Mouse (Mus musculus) heart, embryonic 12.5 days (tissue): Measurements from ENCODE around the gene Cnot1. TPM values are rescaled to one million over a fixed set of nuclear protein-coding genes. Genes with fewer than 3 reads are reported as not detected.
A peak's percentile ranks its signal among the peaks of the same experiment; 100 is the strongest.

Source experiments
- ATAC-seq: fragments of 200-750 bp; cut with Nextera tagmentation; 2 replicates; pipeline ENCODE4 v1.8.0; 2017; ENCODE audit warnings: moderate TSS enrichment, moderate library complexity; ENCODE audit not compliant: insufficient number of reproducible peaks, low FRiP score
- H3K27ac ChIP-seq: fragments of 300-500 bp; sonication (generic); 2 replicates; pipeline ENCODE4 v1.5.1; 2016; ENCODE audit warnings: mild to moderate bottlenecking, moderate library complexity; ENCODE audit not compliant: poor library complexity, severe bottlenecking
- H3K27me3 ChIP-seq: fragments of 300-500 bp; sonication (generic); replicated peaks from 2 replicates; pipeline ENCODE4 v1.6.1; 2016; ENCODE audit warnings: mild to moderate bottlenecking, moderate library complexity
- H3K36me3 ChIP-seq: fragments of 300-500 bp; sonication (generic); 2 replicates; pipeline ENCODE4 v1.6.1; 2016; ENCODE audit warnings: mild to moderate bottlenecking, moderate library complexity
- H3K4me1 ChIP-seq: fragments of 300-500 bp; sonication (generic); replicated peaks from 2 replicates; pipeline ENCODE4 v1.6.1; 2016; ENCODE audit warnings: mild to moderate bottlenecking
- H3K4me2 ChIP-seq: fragments of 300-500 bp; sonication (generic); 2 replicates; pipeline ENCODE4 v1.6.1; 2016; ENCODE audit warnings: mild to moderate bottlenecking, moderate library complexity
- H3K4me3 ChIP-seq: fragments of 300-500 bp; sonication (generic); 2 replicates; pipeline ENCODE4 v1.5.1; 2016; ENCODE audit warnings: mild to moderate bottlenecking
- H3K9ac ChIP-seq: fragments of 300-500 bp; sonication (generic); 2 replicates; pipeline ENCODE4 v1.6.1; 2016; ENCODE audit warnings: mild to moderate bottlenecking, moderate library complexity
- H3K9me3 ChIP-seq: fragments of 300-500 bp; sonication (generic); replicated peaks from 2 replicates; pipeline ENCODE4 v1.6.1; 2016; ENCODE audit warnings: mild to moderate bottlenecking, moderate library complexity
- WGBS: fragments of 180-500 bp; shearing (Covaris S2); methylation state at CpG from one replicate; pipeline ENCODE4 v1.1.7; 2016; 5-methylcytosine and 5-hydroxymethylcytosine counted together
- microRNA-seq: library from miRNA; unstranded; fragments of <30 nt; microRNA quantifications from one replicate; pipeline ENCODE4, GENCODE M21; 2017
- polyA plus RNA-seq: library from polyadenylated mRNA; unstranded; fragments of >200 nt; fragmentation: Nextera tagmentation; extraction: Ambion mirVana; gene quantifications from 2 replicates; pipeline ENCODE4 v1.2.1, GENCODE M21; 2016

Gene Cnot1
- polyA plus RNA-seq, 1 experiment from 2014 or later = 80.7 TPM

DNA sequence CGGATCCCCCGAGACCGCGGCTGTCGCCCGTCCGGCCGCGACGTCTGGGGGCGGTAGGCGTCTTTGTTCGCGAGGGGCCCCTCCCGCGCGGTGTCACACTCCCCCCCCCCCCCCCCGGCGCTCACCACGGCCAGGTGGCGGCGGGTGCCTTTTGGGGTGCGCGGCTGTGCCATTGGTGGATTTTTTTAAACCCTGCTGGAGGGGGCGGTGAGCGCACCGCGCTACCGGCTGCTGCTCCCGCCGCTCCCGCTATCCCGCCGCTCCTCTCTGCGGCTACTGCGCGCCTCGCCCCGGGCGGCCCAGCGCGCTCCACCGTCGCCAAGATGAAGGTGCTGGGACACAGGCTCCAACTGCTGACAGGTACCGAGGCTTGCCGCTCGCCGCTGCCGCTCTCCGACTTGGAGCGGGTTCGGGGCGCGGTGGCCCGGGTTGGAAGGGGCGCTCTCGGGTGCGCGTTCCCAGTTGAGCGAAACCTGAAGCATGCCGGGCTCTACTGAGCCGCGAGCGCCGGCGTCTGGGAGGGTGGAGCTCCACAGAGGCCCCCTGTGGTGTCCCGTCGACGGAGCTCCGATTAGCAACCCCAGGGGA, 129.1 kb downstream of the Cnot1 start:
- Histone ChIP-seq H3K9ac (peak overlapping the region; percentile 76), H3K27me3 (peaks cover 73% of the 10 kb centered on the region), H3K4me3 (peak overlapping the region; percentile 66), H3K36me3 (no peaks in the 10 kb centered on the region), H3K4me1 (peaks cover 7% of the 10 kb centered on the region), H3K4me2 (peak overlapping the region; percentile 87), H3K9me3 (no peaks in the 10 kb centered on the region), H3K27ac (no peak overlapping the region)
- under 1% methylated on average over 57 of the region's 70 CpGs for WGBS
- no peak for ATAC-seq

DNA sequence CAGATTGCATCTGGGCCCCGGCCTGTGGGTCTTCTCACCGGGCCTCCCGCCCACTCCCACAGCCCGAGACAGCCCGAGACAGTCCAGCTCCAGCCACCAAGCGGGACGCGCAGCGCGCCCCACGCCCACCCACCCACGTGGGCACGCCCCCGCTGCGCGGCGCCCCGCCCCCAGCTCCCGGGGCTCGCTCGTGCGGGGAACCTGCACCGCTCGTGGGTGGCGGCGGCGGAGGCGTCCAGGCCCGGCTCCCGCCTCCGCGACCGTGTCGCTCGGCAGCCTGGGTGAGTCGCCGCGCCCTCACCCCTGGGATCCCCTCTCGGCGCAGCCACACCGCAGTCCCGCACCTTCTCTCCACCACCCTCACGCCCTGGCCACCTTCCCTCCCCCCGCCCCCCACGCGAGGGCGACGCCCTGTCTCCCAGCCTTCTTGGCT, 129.7 kb downstream of the Cnot1 start:
- Histone ChIP-seq H3K9me3 (no peaks in the 10 kb centered on the region), H3K27ac (no peak overlapping the region), H3K36me3 (no peaks in the 10 kb centered on the region), H3K9ac (peak overlapping the region; percentile 76), H3K4me2 (peak overlapping the region; percentile 87), H3K27me3 (peaks cover 77% of the 10 kb centered on the region), H3K4me1 (peaks cover 7% of the 10 kb centered on the region), H3K4me3 (peak overlapping the region; percentile 66)
- under 1% methylated on average over 26 of the region's 48 CpGs for WGBS
- peak; percentile 44 for ATAC-seq

DNA sequence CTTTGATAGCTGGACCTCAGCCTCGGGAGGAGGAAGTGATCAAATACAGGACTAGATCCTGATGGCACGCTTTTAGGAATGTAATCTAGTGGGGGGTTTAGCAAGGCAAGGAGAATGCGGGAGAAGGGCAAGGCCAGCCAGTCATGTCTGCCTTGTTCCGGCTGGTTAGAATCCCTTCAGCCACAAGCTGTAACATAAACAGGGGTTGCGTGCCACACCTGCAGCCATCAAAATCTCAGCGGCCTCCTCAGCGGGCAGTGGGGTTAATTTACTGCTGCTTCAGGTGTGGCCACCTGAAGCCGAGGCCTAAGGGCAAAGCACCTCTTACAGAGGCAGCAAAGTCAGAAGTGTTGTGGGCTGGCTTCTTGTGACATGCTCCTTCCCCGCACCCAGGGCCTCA, 130.6 kb downstream of the Cnot1 start, which contains the start of gene Ndrg4:
Gene Ndrg4, plus strand, starts transcription at position 350 of the 400 bp plus-strand sequence.
- H3K36me3 ChIP-seq = no peaks in the 10 kb centered on the region
- H3K4me1 ChIP-seq = peaks cover 7% of the 10 kb centered on the region
- peak within 1 kb of the TSS; percentile 87 for H3K4me2 ChIP-seq
- peak within 1 kb of the TSS; percentile 76 for H3K9ac ChIP-seq
- 41% methylated on average over 9 of the region's 9 CpGs for WGBS
- H3K27ac ChIP-seq = no peak within 1 kb of the TSS
- H3K4me3 ChIP-seq = peak within 1 kb of the TSS; percentile 66
- no peaks in the 10 kb centered on the region for H3K9me3 ChIP-seq
- ATAC-seq = no peak
- peaks cover 79% of the 10 kb centered on the region for H3K27me3 ChIP-seq

DNA sequence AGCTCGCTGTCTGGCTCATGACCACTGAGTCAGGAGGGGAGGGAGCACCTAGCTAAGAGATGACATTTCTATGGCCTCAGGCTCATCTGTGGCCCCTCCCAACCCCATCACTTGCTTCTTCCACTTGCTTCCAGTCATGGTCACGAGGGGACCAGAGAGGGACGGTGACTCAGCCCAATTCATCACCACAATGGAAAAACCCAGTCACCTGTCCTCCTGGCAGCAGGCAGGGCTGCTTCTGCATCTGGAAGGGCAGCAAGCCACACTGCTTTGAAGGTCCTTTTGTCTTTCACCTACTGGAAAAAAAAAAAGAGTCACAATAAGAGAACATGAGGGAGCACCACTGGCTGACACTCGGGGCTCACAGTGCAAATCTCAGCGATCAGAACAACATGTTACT, 134.5 kb downstream of the Cnot1 start:
- peaks cover 18% of the 10 kb centered on the region for H3K4me1 ChIP-seq
- 58% methylated on average over 5 of the region's 5 CpGs for WGBS
- H3K4me2 ChIP-seq = no peak overlapping the region
- H3K27ac ChIP-seq = no peak overlapping the region
- no peaks in the 10 kb centered on the region for H3K36me3 ChIP-seq
- no peak for ATAC-seq
- H3K9ac ChIP-seq = no peak overlapping the region
- no peaks in the 10 kb centered on the region for H3K9me3 ChIP-seq
- H3K4me3 ChIP-seq = no peak overlapping the region
- peaks cover 44% of the 10 kb centered on the region for H3K27me3 ChIP-seq

DNA sequence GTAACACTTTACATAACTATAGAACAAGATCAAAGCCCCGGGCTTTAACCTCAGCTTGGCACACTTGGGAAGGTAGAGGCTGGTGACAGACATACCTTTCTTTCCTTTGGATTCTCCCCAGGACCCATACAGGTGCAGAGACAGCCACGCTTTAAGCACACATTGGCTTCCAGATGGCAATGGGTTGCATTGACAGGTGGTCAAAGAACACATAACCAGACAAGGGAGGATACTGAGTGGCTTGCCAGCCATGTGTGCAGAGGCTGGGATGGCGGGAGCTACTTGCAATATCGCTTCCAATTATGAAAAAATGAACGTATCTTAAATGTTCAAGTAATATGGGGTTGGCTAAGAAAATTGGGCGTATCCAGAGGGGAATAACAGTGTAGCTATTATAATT, 135.4 kb downstream of the Cnot1 start:
- peaks cover 35% of the 10 kb centered on the region for H3K27me3 ChIP-seq
- H3K4me2 ChIP-seq = no peak overlapping the region
- no peaks in the 10 kb centered on the region for H3K36me3 ChIP-seq
- 79% methylated on average over 6 of the region's 6 CpGs for WGBS
- no peaks in the 10 kb centered on the region; the same call in 1 of the 2 replicates for H3K9me3 ChIP-seq
- no peak overlapping the region for H3K9ac ChIP-seq
- peaks cover 12% of the 10 kb centered on the region for H3K4me1 ChIP-seq
- no peak for ATAC-seq
- no peak overlapping the region for H3K27ac ChIP-seq
- no peak overlapping the region for H3K4me3 ChIP-seq

DNA sequence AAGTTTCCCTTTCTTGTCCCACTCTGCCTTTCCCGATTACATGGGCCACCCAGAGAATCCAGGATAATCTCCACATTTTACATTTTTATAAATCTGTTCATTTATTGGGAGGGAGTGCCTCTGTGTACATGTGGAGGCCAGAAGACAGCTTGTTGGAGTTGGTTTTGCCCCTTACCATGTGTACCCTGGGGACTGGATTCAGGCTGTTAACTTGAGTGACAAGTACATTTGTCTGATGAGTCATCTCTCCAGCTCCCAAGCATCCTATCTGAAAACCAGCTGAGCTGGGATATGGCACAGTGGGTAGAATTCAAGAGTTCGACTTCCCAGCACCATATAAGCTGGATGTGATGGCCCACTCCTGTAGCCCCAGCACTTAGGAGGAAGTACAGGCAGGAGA, 137.3 kb downstream of the Cnot1 start:
- H3K9ac ChIP-seq = no peak overlapping the region
- H3K4me2 ChIP-seq = no peak overlapping the region
- ATAC-seq = no peak
- WGBS = 60% methylated on average over 2 of the region's 2 CpGs
- peaks cover 12% of the 10 kb centered on the region for H3K4me1 ChIP-seq
- peaks cover 22% of the 10 kb centered on the region for H3K27me3 ChIP-seq
- H3K27ac ChIP-seq = no peak overlapping the region
- H3K9me3 ChIP-seq = peaks cover 6% of the 10 kb centered on the region
- no peaks in the 10 kb centered on the region for H3K36me3 ChIP-seq
- H3K4me3 ChIP-seq = no peak overlapping the region

Small RNA genes within 50 kb of the gene (microRNA-seq; reads per million reads assigned to microRNA genes)
- 1.9 reads per million for gene Mir7073

Other genes starting within 250 kb of the Cnot1 start
- not detected in 2 replicates for gene Prss54, start 231.1 kb downstream of the Cnot1 start, polyA plus RNA-seq
- 18.2 and 19.0 TPM in 2 replicates for gene Gins3, start 174.0 kb downstream of the Cnot1 start, polyA plus RNA-seq
- 307 and 309 TPM in 2 replicates for gene Ndrg4, start 130.5 kb downstream of the Cnot1 start, polyA plus RNA-seq
- gene Setd6, start 91.6 kb downstream of the Cnot1 start, polyA plus RNA-seq = 18.7 and 20.3 TPM in 2 replicates
- 327 and 342 TPM in 2 replicates for gene Sap18b, start 17.9 kb upstream of the Cnot1 start, polyA plus RNA-seq
- 12.4 and 13.2 TPM in 2 replicates for gene Slc38a7, start 46.1 kb upstream of the Cnot1 start, polyA plus RNA-seq
- gene Got2, start 81.1 kb upstream of the Cnot1 start, polyA plus RNA-seq = 323 and 331 TPM in 2 replicates